Comparison of ENCODE assay signal across 8 mouse cellular contexts in genomic region chr3:134235491-134236413, GRCm38 (mm10). TPM values are rescaled to one million over a fixed set of nuclear protein-coding genes. Genes with fewer than 3 reads are reported as not detected.
DNase-seq lines count a peak whose midpoint lies in the region; ATAC-seq and TF ChIP-seq lines count a peak whose summit lies in the region.

No protein-coding gene starts in this region.

- TF ChIP-seq CTCF in E14TG2a.4 (conservative IDR thresholded peaks at IDR 0.05; ENCODE audit: low read length), result no peak
- TF ChIP-seq CTCF in brain, embryonic 14.5 days (IDR thresholded peaks at IDR 0.05; ENCODE audit: borderline replicate concordance, extremely low read depth, insufficient read depth, insufficient read length), result no peak

- DNase-seq in brain, embryonic 14.5 days (ENCODE audit: low read depth), result peak; percentile 98
- DNase-seq in kidney, postnatal 14 days, result peak; percentile 68
- DNase-seq in liver, embryonic 13.5 days, result no peak
- peak; percentile 92 for DNase-seq in neural tube, embryonic 11.5 days (ENCODE audit: low spot score)
- DNase-seq in urinary bladder, adult 2 months (ENCODE audit: low spot score), result peak; percentile 25

- H3K27ac ChIP-seq in forebrain, embryonic 13.5 days, result peak overlapping the region; percentile 99
- peak overlapping the region; percentile 85 for H3K27ac ChIP-seq in heart, embryonic 16.5 days (ENCODE audit: low read length)
- no peak overlapping the region for H3K27ac ChIP-seq in liver, embryonic 13.5 days
- H3K27ac ChIP-seq in neural tube, embryonic 11.5 days (ENCODE audit: low read depth, low read length), result peak overlapping the region; percentile 98

- H3K4me2 ChIP-seq in forebrain, embryonic 13.5 days, result peak overlapping the region; percentile 77
- peak overlapping the region; percentile 79 for H3K4me2 ChIP-seq in heart, embryonic 16.5 days (ENCODE audit: low read depth, low read length)
- peak overlapping the region; percentile 63 for H3K4me2 ChIP-seq in liver, embryonic 13.5 days
- H3K4me2 ChIP-seq in neural tube, embryonic 11.5 days (ENCODE audit: low read depth), result peak overlapping the region; percentile 78

- peak; percentile 75 for ATAC-seq in forebrain, embryonic 13.5 days
- ATAC-seq in heart, embryonic 16.5 days (replicated peaks; ENCODE audit: extremely low read depth, insufficient read depth, low FRiP score), result peak; percentile 78
- peak; percentile 82 for ATAC-seq in liver, embryonic 13.5 days (ENCODE audit: low read depth)
- peak; percentile 71 for ATAC-seq in neural tube, embryonic 11.5 days (ENCODE audit: insufficient read depth, low FRiP score, low TSS enrichment)

- 0 out of 2 replicates have a peak, but pooled peaks have one; percentile 23 for TF ChIP-seq POLR2A in brain, embryonic 14.5 days (IDR thresholded peaks at IDR 0.05; ENCODE audit: borderline replicate concordance, extremely low read depth, insufficient read depth, insufficient read length, poor library complexity, severe bottlenecking)

- peaks cover 25% of the 10 kb centered on the region for H3K4me1 ChIP-seq in E14TG2a.4 (replicated peaks; ENCODE audit: low read depth, low read length)
- peaks cover 31% of the 10 kb centered on the region for H3K4me1 ChIP-seq in forebrain, embryonic 13.5 days
- H3K4me1 ChIP-seq in heart, embryonic 16.5 days (ENCODE audit: control insufficient read depth, insufficient read depth, low read length), result peaks cover 10% of the 10 kb centered on the region
- H3K4me1 ChIP-seq in liver, embryonic 13.5 days (replicated peaks), result peaks cover 4% of the 10 kb centered on the region; the same call in 1 of the 2 replicates
- no peaks in the 10 kb centered on the region for H3K4me1 ChIP-seq in neural tube, embryonic 11.5 days (ENCODE audit: control insufficient read depth, insufficient read depth, low read length)

- no peaks in the 10 kb centered on the region for H3K36me3 ChIP-seq in E14TG2a.4 (ENCODE audit: insufficient read depth, low read length)
- H3K36me3 ChIP-seq in forebrain, embryonic 13.5 days (ENCODE audit: poor library complexity, severe bottlenecking), result no peaks in the 10 kb centered on the region
- H3K36me3 ChIP-seq in heart, embryonic 16.5 days (ENCODE audit: control insufficient read depth, insufficient read depth), result no peaks in the 10 kb centered on the region
- no peaks in the 10 kb centered on the region for H3K36me3 ChIP-seq in liver, embryonic 13.5 days
- no peaks in the 10 kb centered on the region for H3K36me3 ChIP-seq in neural tube, embryonic 11.5 days (ENCODE audit: control insufficient read depth, insufficient read depth, low read length)

- WGBS in forebrain, embryonic 13.5 days, result under 1% methylated on average over 47 of the region's 55 CpGs
- WGBS in heart, embryonic 16.5 days, result under 1% methylated on average over 49 of the region's 55 CpGs
- under 1% methylated on average over 53 of the region's 55 CpGs for WGBS in liver, embryonic 13.5 days (ENCODE audit: insufficient replicate concordance)
- under 1% methylated on average over 35 of the region's 55 CpGs for whole genome bisulfite sequencing in neural tube, embryonic 11.5 days

- H3K27me3 ChIP-seq in E14TG2a.4 (ENCODE audit: insufficient read depth, low read length), result peaks cover 52% of the 10 kb centered on the region
- no peaks in the 10 kb centered on the region for H3K27me3 ChIP-seq in forebrain, embryonic 13.5 days
- H3K27me3 ChIP-seq in heart, embryonic 16.5 days (ENCODE audit: control insufficient read depth, insufficient read depth, low read length), result no peaks in the 10 kb centered on the region
- H3K27me3 ChIP-seq in liver, embryonic 13.5 days, result peaks cover 66% of the 10 kb centered on the region
- no peaks in the 10 kb centered on the region for H3K27me3 ChIP-seq in neural tube, embryonic 11.5 days (ENCODE audit: control insufficient read depth, insufficient read depth, low read length)

- H3K4me3 ChIP-seq in E14TG2a.4 (replicated peaks; ENCODE audit: low read length), result peak overlapping the region; percentile 78
- peak overlapping the region; percentile 67 for H3K4me3 ChIP-seq in forebrain, embryonic 13.5 days
- peak overlapping the region; percentile 73 for H3K4me3 ChIP-seq in heart, embryonic 16.5 days (ENCODE audit: low read length)
- H3K4me3 ChIP-seq in liver, embryonic 13.5 days (replicated peaks), result peak overlapping the region; percentile 47
- peak overlapping the region; percentile 64 for H3K4me3 ChIP-seq in neural tube, embryonic 11.5 days (ENCODE audit: low read depth, low read length)

- no peaks in the 10 kb centered on the region for H3K9me3 ChIP-seq in E14TG2a.4 (ENCODE audit: low read length)
- no peaks in the 10 kb centered on the region for H3K9me3 ChIP-seq in forebrain, embryonic 13.5 days (replicated peaks)
- H3K9me3 ChIP-seq in heart, embryonic 16.5 days (replicated peaks; ENCODE audit: control insufficient read depth, low read length), result no peaks in the 10 kb centered on the region
- no peaks in the 10 kb centered on the region for H3K9me3 ChIP-seq in liver, embryonic 13.5 days (replicated peaks)
- no peaks in the 10 kb centered on the region for H3K9me3 ChIP-seq in neural tube, embryonic 11.5 days (ENCODE audit: control insufficient read depth, low read length)

- peak overlapping the region; percentile 87 for H3K9ac ChIP-seq in forebrain, embryonic 13.5 days
- H3K9ac ChIP-seq in heart, embryonic 16.5 days (ENCODE audit: low read length), result peak overlapping the region; percentile 69
- no peak overlapping the region; the same call in 1 of the 2 replicates for H3K9ac ChIP-seq in liver, embryonic 13.5 days
- H3K9ac ChIP-seq in neural tube, embryonic 11.5 days (ENCODE audit: low read length), result peak overlapping the region; percentile 61

RNA-seq across cellular contexts. Expression of gene Cxxc4, which starts 0.5 kb away (rescaled TPM):
- 30.5 and 42.3 TPM in 2 replicates for polyA plus RNA-seq in brain, embryonic 14.5 days (2012; rRNA removed)
- polyA plus RNA-seq in forebrain, embryonic 13.5 days (2015; fragmentation: Nextera tagmentation; extraction: Ambion mirVana), result 21.1 TPM in 2 replicates
- polyA plus RNA-seq in heart, embryonic 16.5 days (2015; fragmentation: Nextera tagmentation; extraction: Ambion mirVana), result 2.8 and 2.9 TPM in 2 replicates
- polyA plus RNA-seq in liver, embryonic 13.5 days (2015; fragmentation: Nextera tagmentation; extraction: Ambion mirVana), result 0.33 and 0.42 TPM in 2 replicates
- 25.2 and 26.6 TPM in 2 replicates for polyA plus RNA-seq in neural tube, embryonic 11.5 days (2014; fragmentation: Nextera tagmentation; extraction: Ambion mirVana)
- polyA plus RNA-seq in urinary bladder, adult 2 months (2012; rRNA removed), result 0.25 and 0.27 TPM in 2 replicates
